ENCODE assay signal across 8 mouse cellular contexts in the genomic region with DNA sequence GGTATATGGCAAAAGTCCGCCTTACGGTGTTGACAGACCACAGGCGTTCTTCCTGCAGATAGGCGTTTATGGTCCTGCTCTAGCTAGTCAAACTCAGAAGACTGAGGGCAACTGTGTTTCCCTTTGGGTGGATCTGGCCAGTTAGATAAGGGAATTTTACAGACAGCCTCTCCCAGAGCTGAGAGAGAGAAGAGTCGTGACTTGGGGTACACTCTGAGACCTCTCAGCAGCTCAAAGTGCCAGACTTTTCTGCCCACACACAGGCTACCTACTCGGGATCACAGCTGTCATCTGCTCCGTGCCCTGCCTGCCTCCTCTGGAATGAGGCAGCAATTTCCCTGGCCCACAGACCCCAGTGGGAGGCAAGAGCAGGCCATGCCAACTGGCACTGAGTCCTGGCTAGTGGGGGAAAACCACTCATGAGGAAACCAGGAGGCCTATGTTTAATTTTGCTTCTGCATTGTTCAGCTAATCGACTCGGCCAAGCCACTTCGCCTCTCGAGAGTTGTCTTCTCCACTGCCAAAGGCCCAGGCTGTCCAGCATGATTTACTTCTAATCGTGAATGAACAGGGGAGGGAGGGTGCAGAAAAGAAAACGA. TPM values are rescaled to one million over a fixed set of nuclear protein-coding genes. Genes with fewer than 3 reads are reported as not detected.
DNase-seq lines count a peak whose midpoint lies in the region; ATAC-seq lines count a peak whose summit lies in the region.

No protein-coding gene starts in this region.

- H3K27ac ChIP-seq in neural tube, embryonic 14.5 days (ENCODE audit: low read depth, low read length), result no peak overlapping the region
- no peak overlapping the region for H3K27ac ChIP-seq in intestine, embryonic 16.5 days (ENCODE audit: low read length)

- H3K4me1 ChIP-seq in neural tube, embryonic 14.5 days (ENCODE audit: control insufficient read depth, insufficient read depth, low read length), result peaks cover 3% of the 10 kb centered on the region; the same call in 1 of the 2 replicates
- peaks cover 15% of the 10 kb centered on the region for H3K4me1 ChIP-seq in intestine, embryonic 16.5 days (ENCODE audit: control insufficient read depth, insufficient read depth, low read length)

- H3K27me3 ChIP-seq in neural tube, embryonic 14.5 days (ENCODE audit: control insufficient read depth, insufficient read depth, low read length), result peaks cover 2% of the 10 kb centered on the region; the same call in 1 of the 2 replicates
- H3K27me3 ChIP-seq in intestine, embryonic 16.5 days (replicated peaks; ENCODE audit: control insufficient read depth, insufficient read depth, low read length), result no peaks in the 10 kb centered on the region

- H3K9ac ChIP-seq in neural tube, embryonic 14.5 days (replicated peaks; ENCODE audit: low read depth, low read length), result no peak overlapping the region
- no peak overlapping the region for H3K9ac ChIP-seq in intestine, embryonic 16.5 days (ENCODE audit: low read depth, low read length)

- 33% methylated on average over 13 of the region's 13 CpGs for WGBS in neural tube, embryonic 14.5 days
- 37% methylated on average over 13 of the region's 13 CpGs for WGBS in intestine, embryonic 16.5 days

- no peaks in the 10 kb centered on the region for H3K36me3 ChIP-seq in neural tube, embryonic 14.5 days (ENCODE audit: control insufficient read depth, insufficient read depth, low read length)
- H3K36me3 ChIP-seq in intestine, embryonic 16.5 days (ENCODE audit: control insufficient read depth, insufficient read depth, low read length), result no peaks in the 10 kb centered on the region

- peak; percentile 46; the same call in 1 of the 2 replicates for ATAC-seq in neural tube, embryonic 14.5 days (ENCODE audit: low read depth)
- peak; percentile 42 for ATAC-seq in granulocyte monocyte progenitor cell, adult 5-6 weeks (replicated peaks; ENCODE audit: poor library complexity, severe bottlenecking)
- peak; percentile 52 for ATAC-seq in intestine, embryonic 16.5 days

- H3K4me3 ChIP-seq in neural tube, embryonic 14.5 days (ENCODE audit: low read depth, low read length), result no peak overlapping the region
- H3K4me3 ChIP-seq in intestine, embryonic 16.5 days (ENCODE audit: low read length), result no peak overlapping the region

- H3K4me2 ChIP-seq in neural tube, embryonic 14.5 days (ENCODE audit: low read depth, low read length), result no peak overlapping the region
- no peak overlapping the region for H3K4me2 ChIP-seq in intestine, embryonic 16.5 days (ENCODE audit: low read depth, low read length)

- H3K9me3 ChIP-seq in neural tube, embryonic 14.5 days (ENCODE audit: control insufficient read depth, low read length), result no peaks in the 10 kb centered on the region
- H3K9me3 ChIP-seq in intestine, embryonic 16.5 days (ENCODE audit: control insufficient read depth, low read length), result no peaks in the 10 kb centered on the region

- peak; percentile 19 for DNase-seq in adrenal gland, adult 2 months
- no peak for DNase-seq in adrenal gland, adult 8-10 months
- DNase-seq in neural tube, embryonic 10.5 days (ENCODE audit: extremely low spot score, low spot score), result no peak
- DNase-seq in lung, postnatal 36 days, result peak; percentile 20
- no peak for DNase-seq in testis, postnatal 10 days (ENCODE audit: low spot score)

RNA-seq across cellular contexts. Expression of gene Slc2a1, which starts 31.3 kb away (rescaled TPM):
- total RNA-seq in adrenal gland, adult 2 months (2021), result 10 to 100 TPM; 21.9 to 22.0 TPM
- 35.8 and 39.4 TPM in 2 replicates for polyA plus RNA-seq in adrenal gland, adult 2 months (2012; rRNA removed)
- 10 to 100 TPM; 22.2 to 27.9 (median 26.0) TPM for total RNA-seq in adrenal gland, adult 8-10 months (2022)
- 61.8 and 83.3 TPM in 2 replicates for polyA plus RNA-seq in neural tube, embryonic 14.5 days (2014; fragmentation: Nextera tagmentation; extraction: Ambion mirVana)
- 9.0 and 10.2 TPM in 2 replicates for total RNA-seq in granulocyte monocyte progenitor cell, adult 5-6 weeks (2014; fragmentation: Nextera tagmentation)
- 6.5 and 12.4 TPM in 2 replicates for total RNA-seq in granulocyte monocyte progenitor cell, adult 5-6 weeks (2017)
- polyA plus RNA-seq in intestine, embryonic 16.5 days (2015; fragmentation: Nextera tagmentation; extraction: Ambion mirVana), result 149 and 156 TPM in 2 replicates

Comparison
In these comparisons a context has a peak if more than half of its experiments do, and no peak if none do; other contexts are left out.
1. DNase-seq: peak in adrenal gland, adult 2 months (single experiment) and lung, postnatal 36 days (single experiment); none in adrenal gland, adult 8-10 months (single experiment), neural tube, embryonic 10.5 days (single experiment) and testis, postnatal 10 days (single experiment).
2. Peak in every context shown above with its lines, with median percentiles within 50 percentile points of each other: ATAC-seq.